Mouse (Mus musculus) limb, embryonic 14.5 days (tissue): Measurements from ENCODE around the gene Snx29. TPM values are rescaled to one million over a fixed set of nuclear protein-coding genes. Genes with fewer than 3 reads are reported as not detected.
"Not testable (repeated sequence)": the region's sequence is repeated elsewhere in the genome, so short reads cannot be mapped to it uniquely, and the experiment has no call there.

Source experiments
- ATAC-seq: fragments of 200-750 bp; cut with Nextera tagmentation; 2 replicates; pipeline ENCODE4 v1.8.0; 2017; ENCODE audit warnings: low read depth, moderate number of reproducible peaks, moderate TSS enrichment; ENCODE audit not compliant: low FRiP score
- DNase-seq: peaks from one replicate; pipeline ENCODE4 v3.0.0-alpha.2; 2015; ENCODE audit warnings: low spot score
- H3K27ac ChIP-seq: fragments of 300-500 bp; sonication (generic); replicated peaks from 2 replicates; pipeline ENCODE4 v1.5.1; 2014; ENCODE audit warnings: low read depth, mild to moderate bottlenecking, low read length, moderate library complexity, mixed read lengths
- H3K27me3 ChIP-seq: fragments of 300-500 bp; sonication (generic); 2 replicates; pipeline ENCODE4 v1.6.1; 2014; ENCODE audit warnings: low read length, mixed read lengths; ENCODE audit not compliant: control insufficient read depth, insufficient read depth
- H3K36me3 ChIP-seq: fragments of 300-500 bp; sonication (generic); 2 replicates; pipeline ENCODE4 v1.6.1; 2014; ENCODE audit warnings: mild to moderate bottlenecking, low read length, moderate library complexity, mixed read lengths; ENCODE audit not compliant: control insufficient read depth, insufficient read depth
- H3K4me1 ChIP-seq: fragments of 300-500 bp; sonication (generic); 2 replicates; pipeline ENCODE4 v1.6.1; 2014; ENCODE audit warnings: antibody characterized with exemption, low read length, mixed read lengths; ENCODE audit not compliant: control insufficient read depth, insufficient read depth
- H3K4me2 ChIP-seq: fragments of 300-500 bp; sonication (generic); replicated peaks from 2 replicates; pipeline ENCODE4 v1.6.1; 2014; ENCODE audit warnings: low read depth, mild to moderate bottlenecking, low read length, moderate library complexity; ENCODE audit not compliant: severe bottlenecking
- H3K4me3 ChIP-seq: fragments of 300-500 bp; sonication (generic); replicated peaks from 2 replicates; pipeline ENCODE4 v1.5.1; 2014; ENCODE audit warnings: low read length
- H3K9ac ChIP-seq: fragments of 300-500 bp; sonication (generic); 2 replicates; pipeline ENCODE4 v1.6.1; 2014; ENCODE audit warnings: mild to moderate bottlenecking, low read depth, low read length, moderate library complexity; ENCODE audit not compliant: severe bottlenecking
- H3K9me3 ChIP-seq: fragments of 300-500 bp; sonication (generic); 2 replicates; pipeline ENCODE4 v1.6.1; 2016; ENCODE audit warnings: low read length; ENCODE audit not compliant: control insufficient read depth
- POLR2A ChIP-seq: fragments of 200-500 bp; IDR thresholded peaks from 2 replicates; pipeline ENCODE4 v1.8.0; 2012; ENCODE audit warnings: inconsistent platforms, mild to moderate bottlenecking, moderate library complexity, borderline replicate concordance; ENCODE audit not compliant: insufficient read depth, insufficient read length; ENCODE audit errors: extremely low read depth
- WGBS: fragments of 180-500 bp; shearing (Covaris S2); extraction: QIAGEN DNeasy Blood & Tissue Kit; methylation state at CpG from one replicate; pipeline ENCODE4 v1.1.7; 2014; 5-methylcytosine and 5-hydroxymethylcytosine counted together
- polyA plus RNA-seq, 2 experiments: library from polyadenylated mRNA; depleted of rRNA in 1 of 2; stranded (reverse) in 1 of 2; unstranded in 1 of 2; fragments of >200 nt; fragmentation: Nextera tagmentation in 1 of 2; extraction: Ambion mirVana in 1 of 2; gene quantifications; 2 replicates each; pipeline versions ENCODE4 v1.2.1 to v1.2.3; 2012 to 2014

Gene Snx29
- polyA plus RNA-seq, 2 experiments = 4.9 to 9.3 TPM

- ATAC-seq (no peak), DNase-seq (no peak)
- Histone ChIP-seq H3K27me3 (no peaks in the 10 kb centered on the region), H3K4me1 (no peaks in the 10 kb centered on the region), H3K9ac (no peak overlapping the region), H3K4me2 (no peak overlapping the region), H3K9me3 (no peaks in the 10 kb centered on the region), H3K4me3 (no peak overlapping the region), H3K36me3 (no peaks in the 10 kb centered on the region), H3K27ac (no peak overlapping the region)
- no peak for TF ChIP-seq POLR2A
Observed at GRCm38 (mm10) chr16:11568601-11569000, 245.9 kb downstream of the Snx29 start.

GRCm38 (mm10) chr16:11569127-11569526, 246.4 kb downstream of the Snx29 start:
- 67% methylated on average over 6 of the region's 6 CpGs for WGBS
- Histone ChIP-seq H3K36me3 (no peaks in the 10 kb centered on the region), H3K4me3 (no peak overlapping the region), H3K9me3 (no peaks in the 10 kb centered on the region), H3K9ac (no peak overlapping the region), H3K27me3 (no peaks in the 10 kb centered on the region), H3K27ac (no peak overlapping the region), H3K4me2 (no peak overlapping the region), H3K4me1 (no peaks in the 10 kb centered on the region)
- ATAC-seq (no peak), DNase-seq (no peak)
- TF ChIP-seq POLR2A = no peak

GRCm38 (mm10) chr16:11570072-11570471, 247.4 kb downstream of the Snx29 start:
- Histone ChIP-seq H3K27me3 (no peaks in the 10 kb centered on the region), H3K4me2 (no peak overlapping the region), H3K4me1 (no peaks in the 10 kb centered on the region), H3K36me3 (no peaks in the 10 kb centered on the region), H3K4me3 (no peak overlapping the region), H3K27ac (no peak overlapping the region), H3K9me3 (no peaks in the 10 kb centered on the region), H3K9ac (no peak overlapping the region)
- 58% methylated on average over 2 of the region's 2 CpGs for WGBS
- no peak for TF ChIP-seq POLR2A
- no peak for ATAC-seq
- no peak for DNase-seq

- no peak overlapping the region for H3K4me2 ChIP-seq
- no peaks in the 10 kb centered on the region for H3K4me1 ChIP-seq
- WGBS = 82% methylated on average over 3 of the region's 3 CpGs
- H3K27me3 ChIP-seq = no peaks in the 10 kb centered on the region
- no peak for DNase-seq
- no peak for TF ChIP-seq POLR2A
- no peak overlapping the region for H3K4me3 ChIP-seq
- H3K9me3 ChIP-seq = no peaks in the 10 kb centered on the region
- H3K27ac ChIP-seq = no peak overlapping the region
- no peaks in the 10 kb centered on the region for H3K36me3 ChIP-seq
- no peak overlapping the region for H3K9ac ChIP-seq
- no peak for ATAC-seq
Observed at GRCm38 (mm10) chr16:11574517-11574916, 251.8 kb downstream of the Snx29 start.

GRCm38 (mm10) chr16:11575733-11576132, 253.0 kb downstream of the Snx29 start:
- H3K27me3 ChIP-seq, H3K27ac ChIP-seq, H3K4me3 ChIP-seq, H3K4me2 ChIP-seq, ATAC-seq, H3K4me1 ChIP-seq, H3K36me3 ChIP-seq, H3K9me3 ChIP-seq, DNase-seq, H3K9ac ChIP-seq: not testable (repeated sequence)
- 61% methylated on average over 3 of the region's 3 CpGs for WGBS

- H3K36me3 ChIP-seq = no peaks in the 10 kb centered on the region
- no peak overlapping the region for H3K9ac ChIP-seq
- no peak overlapping the region for H3K27ac ChIP-seq
- no peaks in the 10 kb centered on the region for H3K4me1 ChIP-seq
- no peak for TF ChIP-seq POLR2A
- H3K4me2 ChIP-seq = no peak overlapping the region
- no peaks in the 10 kb centered on the region for H3K27me3 ChIP-seq
- no peak overlapping the region for H3K4me3 ChIP-seq
- H3K9me3 ChIP-seq = no peaks in the 10 kb centered on the region
- ATAC-seq = no peak
- DNase-seq = no peak
- WGBS = 86% methylated on average over 3 of the region's 3 CpGs
Observed at GRCm38 (mm10) chr16:11577541-11578255, 255.0 kb downstream of the Snx29 start.
